Mouse (Mus musculus) testis, postnatal 14 days (tissue): ENCODE measurements around the gene Gm3147.
"Not testable (repeated sequence)": the region's sequence is repeated elsewhere in the genome, so short reads cannot be mapped to it uniquely, and the experiment has no call there.

Experiments
- DNase-seq: peaks from one replicate; pipeline ENCODE4 v3.0.0; 2021; ENCODE audit warnings: low spot score

Gene Gm3147

DNA sequence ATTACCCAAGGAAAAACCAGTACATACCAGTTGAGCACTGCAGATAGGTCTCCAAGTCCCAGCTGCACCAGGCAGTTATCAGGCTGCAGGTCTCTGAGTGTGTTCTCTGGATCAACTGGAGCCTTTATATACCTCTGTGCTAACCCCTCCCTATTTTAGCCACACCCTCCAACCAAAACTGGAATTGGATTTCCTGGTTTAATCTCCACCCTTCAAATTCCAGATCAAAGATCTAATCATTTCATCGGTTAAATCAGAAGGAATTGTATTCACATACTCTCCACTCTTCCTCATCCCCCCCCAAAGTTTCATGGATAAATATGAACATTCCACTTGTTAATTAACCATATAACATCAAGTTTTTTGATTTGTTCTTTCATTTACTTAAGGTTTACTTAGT lies at the start of gene Gm3147:
Gm3147 (minus strand) TSS at position 101 of the 400 bp plus-strand sequence.
- not testable (repeated sequence) for DNase-seq

DNA sequence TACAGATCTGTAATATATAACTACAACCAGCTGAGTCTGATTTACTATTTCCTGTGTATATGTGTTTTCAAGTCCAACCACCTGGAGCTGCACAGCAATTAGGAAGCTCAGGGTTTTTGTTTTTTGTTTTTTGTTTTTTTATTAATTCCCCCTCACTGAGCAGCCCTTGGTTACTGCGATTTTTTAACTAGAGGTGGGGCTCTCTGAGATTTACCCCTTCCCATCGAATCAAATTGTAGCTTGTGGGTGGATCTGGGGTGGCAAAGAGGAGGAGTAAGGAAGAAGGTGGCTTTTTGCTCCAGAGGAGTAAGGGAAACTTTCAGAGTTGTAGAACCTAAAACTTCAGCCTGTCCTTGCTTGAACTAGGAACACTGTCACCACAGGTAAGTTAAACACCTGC lies 31.9 kb upstream of the Gm3147 start, which contains the start of gene Gm6205:
Gm6205 (plus strand) TSS at position 301 of the 400 bp plus-strand sequence.
- DNase-seq = not testable (repeated sequence)

- DNase-seq = not testable (repeated sequence)
These were observed 7.5 kb upstream of the Gm3147 start, which contains the start of gene Gm6509 for GRCm38 (mm10) chr5:94623679-94624078. Gene Gm6509, plus strand, starts transcription at chr5:94623979.
